Mouse (Mus musculus) CH12.LX (cell line): ENCODE data around the gene Hmcn1.

Experiments used
- CTCF ChIP-seq, 2 experiments: IDR thresholded peaks in 1 of 2; conservative IDR thresholded peaks in 1 of 2; 2 replicates each; pipeline ENCODE4 v1.5.1; 2011 to 2012; ENCODE audit warnings: low read depth in 2 of 2, low read length in 2 of 2, improper control_type of control experiment in 1 of 2, inconsistent platforms in 1 of 2, mild to moderate bottlenecking in 1 of 2, moderate library complexity in 1 of 2
- MEF2A ChIP-seq: IDR thresholded peaks from 2 replicates; pipeline ENCODE4 v1.6.1; 2014; ENCODE audit warnings: low read depth, mild to moderate bottlenecking, inconsistent platforms, low read length, improper control_type of control experiment, borderline replicate concordance
- POLR2A ChIP-seq: IDR thresholded peaks from 2 replicates; pipeline ENCODE4 v1.6.1; 2011; ENCODE audit warnings: low read depth, mild to moderate bottlenecking, improper control_type of control experiment, low read length
- USF1 ChIP-seq: IDR thresholded peaks from 2 replicates; pipeline ENCODE4 v1.6.1; 2014; ENCODE audit warnings: low read depth, mild to moderate bottlenecking, inconsistent platforms, low read length, improper control_type of control experiment
- USF2 ChIP-seq: conservative IDR thresholded peaks from 2 replicates; pipeline ENCODE4 v1.6.1; 2011; ENCODE audit warnings: low read depth, low read length, improper control_type of control experiment
- ZC3H11A ChIP-seq: IDR thresholded peaks from 2 replicates; pipeline ENCODE4 v1.6.1; 2012; ENCODE audit warnings: low read depth, mild to moderate bottlenecking, inconsistent platforms, low read length, improper control_type of control experiment

GRCm38 (mm10) chr1:150984092-150984503, 9.1 kb downstream of the Hmcn1 start:
- TF ChIP-seq ZC3H11A (no peak), USF1 (no peak), USF2 (no peak), CTCF (conservative IDR thresholded peaks at IDR 0.05 in 1 of 2, IDR thresholded peaks at IDR 0.05 in 1 of 2; ENCODE audit: low read depth in 2 of 2, low read length in 2 of 2) (no peak), MEF2A (no peak), POLR2A (no peak)
